Mouse (Mus musculus) liver, adult 10 weeks (tissue): ENCODE measurements around the gene Gpr171. TPM values are rescaled to one million over a fixed set of nuclear protein-coding genes. Genes with fewer than 3 reads are reported as not detected.

Source experiments
- polyA plus RNA-seq: library from polyadenylated mRNA; stranded (reverse); fragments of 350-450 nt; fragmentation: Illumina TruSeq; extraction: RNeasy Lipid Tissue Mini Kit (QIAGEN cat#74804); gene quantifications from one replicate; pipeline ENCODE4 v1.2.3, GENCODE M21; 2014; ENCODE audit warnings: low read depth, low replicate concordance

Gpr171 gene
- 0.40 TPM for polyA plus RNA-seq

DNA sequence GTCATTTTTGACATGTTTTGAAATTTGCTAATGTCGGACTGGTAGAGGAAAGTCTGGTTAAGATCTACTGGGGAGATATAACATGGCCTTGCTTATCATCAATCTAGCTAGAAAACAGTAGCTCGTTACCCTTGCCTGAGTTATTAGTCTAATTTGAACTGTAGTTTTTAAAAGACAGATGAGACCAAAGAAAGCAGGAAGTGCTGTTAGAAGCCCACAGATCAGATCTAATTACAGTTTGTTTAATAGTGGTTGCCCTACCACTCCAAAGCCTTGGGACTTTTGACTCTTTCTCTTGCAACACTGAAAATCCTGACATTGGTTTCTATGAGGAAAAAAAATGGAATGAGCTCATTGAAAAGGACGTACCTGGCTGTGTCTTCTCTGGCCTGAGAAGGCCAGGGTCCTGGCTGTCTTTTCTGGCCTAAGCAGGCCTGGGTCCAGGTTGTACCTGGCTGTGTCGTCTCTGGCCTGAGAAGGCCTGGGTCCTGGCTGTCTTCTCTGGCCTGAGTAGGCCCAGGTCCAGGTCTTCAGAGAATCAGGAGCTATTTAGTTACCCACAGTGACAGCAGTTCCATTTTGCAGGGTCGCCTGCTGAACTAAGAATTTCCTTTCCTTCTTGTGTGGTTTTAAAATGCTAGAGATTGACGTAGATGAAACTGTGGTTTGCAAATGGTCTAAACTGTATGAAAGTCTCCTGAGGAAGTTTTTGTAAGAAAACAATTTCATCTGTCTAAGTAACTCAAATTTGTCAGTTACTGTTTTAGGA is at the start of gene Gpr171:
Gene Gpr171, minus strand, starts transcription at position 604 of the 769 bp plus-strand sequence.

Other genes starting within 250 kb of the Gpr171 start
- not detected for gene Clrn1, start 216.5 kb downstream of the Gpr171 start, polyA plus RNA-seq
- gene Med12l, start 96.0 kb downstream of the Gpr171 start, polyA plus RNA-seq: 1.3 TPM
- 2.4 TPM for gene P2ry14, start 51.8 kb upstream of the Gpr171 start, polyA plus RNA-seq
- gene Gpr87, start 93.3 kb upstream of the Gpr171 start, polyA plus RNA-seq: not detected
- gene P2ry13, start 109.1 kb upstream of the Gpr171 start, polyA plus RNA-seq: 4.6 TPM
- gene P2ry12, start 161.1 kb upstream of the Gpr171 start, polyA plus RNA-seq: 3.4 TPM
- gene Igsf10, start 242.6 kb upstream of the Gpr171 start, polyA plus RNA-seq: 0.53 TPM